Mouse (Mus musculus) mesoderm, embryonic 11.5 days (tissue): ENCODE measurements at regions not wholly inside any gene's neighbourhood (a gene's known extent, or its start where the extent isn't known, plus 50 kb on each side); places are given as distances from the start of the nearest gene placed in this dataset.

ENCODE experiments used
- DNase-seq: peaks from one replicate; pipeline ENCODE4 v3.0.0-alpha.2; 2012; ENCODE audit warnings: low read depth, low spot score

GRCm38 (mm10) chr9:120628794-120629560 lies 57.7 kb downstream of the Rpl14 start:
- no peak for DNase-seq

GRCm38 (mm10) chr9:120629609-120630008 lies 58.4 kb downstream of the Rpl14 start:
- no peak for DNase-seq

GRCm38 (mm10) chr9:120632821-120633220 lies 61.6 kb downstream of the Rpl14 start:
- no peak for DNase-seq

GRCm38 (mm10) chr9:120642656-120643055 lies 71.4 kb downstream of the Rpl14 start:
- no peak for DNase-seq

- DNase-seq, result no peak
Observed at GRCm38 (mm10) chr9:120643371-120643770, 72.1 kb downstream of the Rpl14 start.

- no peak for DNase-seq
Observed at GRCm38 (mm10) chr9:120645776-120646175, 74.5 kb downstream of the Rpl14 start.

GRCm38 (mm10) chr9:120646806-120647667 lies 75.8 kb downstream of the Rpl14 start:
- no peak for DNase-seq

- DNase-seq, result no peak
Observed at GRCm38 (mm10) chr9:120647668-120647955, 76.4 kb downstream of the Rpl14 start.

- no peak for DNase-seq
Observed at GRCm38 (mm10) chr9:120652733-120653132, 81.5 kb downstream of the Rpl14 start.

- DNase-seq, result no peak
Observed at GRCm38 (mm10) chr9:120653170-120653569, 81.9 kb downstream of the Rpl14 start.

GRCm38 (mm10) chr9:120654736-120655135 lies 83.5 kb downstream of the Rpl14 start:
- no peak for DNase-seq

GRCm38 (mm10) chr9:120656976-120657375 lies 85.7 kb downstream of the Rpl14 start:
- DNase-seq, result peak; percentile 69

- no peak for DNase-seq
Observed at GRCm38 (mm10) chr9:120657786-120658185, 86.5 kb downstream of the Rpl14 start.

GRCm38 (mm10) chr9:120658576-120658975 lies 87.3 kb downstream of the Rpl14 start:
- DNase-seq, result no peak

- DNase-seq, result no peak
Observed at GRCm38 (mm10) chr9:120661226-120661625, 90.0 kb downstream of the Rpl14 start.

GRCm38 (mm10) chr9:120661641-120662227 lies 90.5 kb downstream of the Rpl14 start:
- no peak for DNase-seq

GRCm38 (mm10) chr9:120663181-120663580 lies 91.9 kb downstream of the Rpl14 start:
- no peak for DNase-seq

GRCm38 (mm10) chr9:120664086-120664485 lies 92.8 kb downstream of the Rpl14 start:
- DNase-seq, result no peak

GRCm38 (mm10) chr9:120672452-120672851 lies 101.2 kb downstream of the Rpl14 start:
- peak; percentile 57 for DNase-seq

- peak; percentile 58 for DNase-seq
Observed at GRCm38 (mm10) chr9:120674855-120675254, 103.6 kb downstream of the Rpl14 start.

- DNase-seq, result peak; percentile 52
Observed at GRCm38 (mm10) chr9:120675371-120676150, 104.3 kb downstream of the Rpl14 start.

- DNase-seq, result no peak
Observed at GRCm38 (mm10) chr9:120676301-120676700, 105.1 kb downstream of the Rpl14 start.
